Mouse (Mus musculus) CD4-positive, CD25-positive, alpha-beta regulatory T cell, adult 4 months (primary cell): ENCODE data around the gene Nudt8. TPM values are rescaled to one million over a fixed set of nuclear protein-coding genes. Genes with fewer than 3 reads are reported as not detected.

ENCODE experiments used
- ATAC-seq: one replicate; pipeline ENCODE4 v1.8.0; 2017
- polyA plus RNA-seq, 2 experiments: library from polyadenylated mRNA; unstranded; fragments of 100-300 nt; shearing (Covaris generic); gene quantifications; one replicate each; pipeline ENCODE4 v1.2.1; 2017

Gene Nudt8
- polyA plus RNA-seq, 2 experiments from 2014 or later: 10.7 to 15.2 TPM

DNA sequence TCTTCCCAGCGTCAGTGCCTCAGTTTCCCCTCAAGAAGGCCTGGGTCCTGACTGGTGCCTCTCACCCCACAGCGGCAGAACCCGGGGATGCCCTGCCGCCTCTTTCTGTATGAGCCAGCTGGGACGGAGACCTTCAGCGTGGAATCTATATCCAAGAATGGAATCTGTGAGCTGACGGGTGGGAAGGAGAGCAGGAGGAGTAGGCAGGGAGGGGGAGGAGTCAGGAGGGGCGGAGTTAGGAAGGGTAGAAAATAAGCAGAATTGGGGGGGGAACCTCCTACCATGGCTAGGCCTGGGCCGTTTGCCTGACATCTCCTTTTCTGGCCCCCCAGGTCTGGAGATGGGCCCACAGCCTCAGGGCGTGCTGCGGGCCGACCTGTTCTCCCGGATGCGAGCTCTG lies 12.3 kb upstream of the Nudt8 start:
- ATAC-seq: no peak

DNA sequence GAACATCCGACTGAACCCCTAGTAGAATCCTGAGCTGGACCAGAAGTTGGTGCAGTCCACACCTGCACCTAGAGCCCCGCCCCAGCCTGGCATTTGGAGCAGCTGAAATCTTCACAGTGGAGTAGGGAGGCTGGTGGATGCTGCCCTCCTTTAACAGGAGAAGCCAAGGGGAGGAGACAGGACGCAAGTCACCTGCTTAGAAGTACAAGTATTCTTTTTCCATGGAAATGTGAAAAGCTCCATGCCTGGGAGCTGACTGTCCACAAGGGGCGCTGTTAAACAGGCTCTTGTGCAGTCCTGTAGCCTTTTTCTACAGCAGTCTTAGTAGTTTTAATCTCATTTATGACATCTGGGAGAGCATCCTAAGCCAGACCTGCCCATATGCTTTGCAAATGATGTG lies 11.6 kb upstream of the Nudt8 start:
- no peak for ATAC-seq

DNA sequence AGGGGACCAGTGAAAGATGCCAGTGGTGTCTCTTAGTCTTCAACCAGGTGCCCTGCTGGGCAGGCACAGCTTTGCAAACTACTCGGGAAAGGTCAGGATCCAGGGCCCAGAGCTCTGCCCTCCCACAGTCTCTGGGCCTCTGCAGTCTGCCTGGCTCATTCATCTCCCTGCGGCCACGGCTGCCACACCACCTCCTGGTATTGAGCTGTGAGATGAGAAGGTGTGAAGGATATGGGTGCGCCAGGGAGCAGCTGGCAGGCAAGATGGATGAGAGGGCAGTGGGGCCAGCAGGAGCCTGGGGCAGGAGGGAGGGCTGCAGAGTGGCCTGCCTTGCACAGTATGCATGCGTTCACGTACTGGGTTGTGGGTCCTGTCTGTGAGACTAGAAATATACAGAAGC lies 9.6 kb upstream of the Nudt8 start:
- ATAC-seq: no peak

DNA sequence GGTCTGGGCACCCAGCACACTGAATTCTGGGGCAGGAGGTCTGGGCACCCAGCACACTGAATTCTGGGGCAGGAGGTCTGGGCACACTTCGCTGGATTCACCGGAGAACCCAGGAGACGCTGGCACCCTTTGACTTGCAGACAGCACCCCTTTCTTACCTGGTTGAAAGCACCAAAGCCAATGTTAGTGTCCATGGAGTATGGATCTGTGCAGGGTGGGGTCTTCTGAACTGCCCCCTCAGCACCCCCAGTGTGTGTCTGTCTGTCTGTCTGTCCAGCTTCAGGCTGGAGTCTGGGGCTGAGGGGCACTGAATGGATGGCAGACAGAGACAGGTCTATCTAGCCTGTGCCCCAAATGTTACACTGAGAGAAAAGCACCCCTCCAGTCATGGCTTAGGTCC lies 8.8 kb upstream of the Nudt8 start:
- ATAC-seq: no peak

DNA sequence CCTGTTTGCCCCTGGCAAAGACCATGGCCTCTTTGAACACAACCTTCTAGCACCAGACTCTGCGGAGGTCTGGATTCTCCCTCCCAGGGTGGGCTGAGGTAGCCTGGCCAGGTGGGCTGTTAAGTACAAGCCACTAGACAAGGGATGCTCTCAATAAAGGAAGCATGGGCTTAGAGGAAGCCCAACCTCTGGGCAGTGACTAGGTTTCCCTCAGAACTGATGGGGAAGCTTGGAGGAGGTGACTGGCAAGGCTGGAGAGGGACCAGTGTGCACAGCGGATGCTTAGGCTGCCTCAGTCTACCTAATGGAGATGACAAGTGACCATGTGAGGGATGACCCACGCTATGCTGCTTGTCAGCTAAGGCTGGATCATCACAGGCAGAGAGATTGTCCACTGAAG lies 8.4 kb upstream of the Nudt8 start:
- ATAC-seq: no peak

DNA sequence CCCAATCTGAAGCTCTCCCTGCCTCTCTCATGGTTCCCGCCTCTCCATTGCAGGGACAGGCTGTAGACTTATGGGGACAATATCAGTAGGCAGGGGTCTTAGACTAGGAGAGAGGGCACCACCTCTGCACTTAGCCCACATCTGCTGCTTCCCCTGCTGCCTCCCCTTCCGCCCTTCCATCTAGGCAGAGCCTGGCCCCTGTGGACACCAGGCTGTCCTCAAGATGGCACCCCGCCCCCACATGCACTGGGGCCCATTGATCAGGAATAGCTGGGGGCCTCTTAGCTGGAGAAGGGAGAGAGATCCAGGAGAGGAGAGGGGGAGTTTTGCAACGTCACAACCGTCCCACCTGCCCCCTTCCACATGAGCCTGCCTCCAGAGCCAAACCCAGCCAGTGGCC lies 8.0 kb upstream of the Nudt8 start, which contains the start of gene Tbx10:
Gene Tbx10, plus strand, starts transcription at position 337 of the 400 bp plus-strand sequence.
- no peak for ATAC-seq

DNA sequence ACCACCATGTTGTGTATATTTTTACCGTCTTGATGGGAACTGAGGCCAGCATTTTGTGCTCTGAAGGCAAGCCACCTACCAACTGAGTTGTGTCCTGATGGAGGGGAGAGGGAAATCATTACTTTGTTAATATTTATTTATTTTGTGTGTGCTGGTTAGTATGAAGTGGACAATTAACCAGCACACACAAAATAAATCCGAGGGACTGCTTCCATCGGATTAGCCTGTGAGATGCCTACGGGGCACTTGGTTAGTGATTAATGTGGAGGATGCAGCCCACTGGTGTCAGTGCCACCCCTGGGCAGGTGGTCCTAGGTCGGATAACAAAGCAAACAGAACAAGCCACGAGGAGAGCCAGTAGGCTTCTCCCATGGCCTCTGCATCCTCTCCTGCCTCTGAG lies 5.4 kb upstream of the Nudt8 start:
- no peak for ATAC-seq

DNA sequence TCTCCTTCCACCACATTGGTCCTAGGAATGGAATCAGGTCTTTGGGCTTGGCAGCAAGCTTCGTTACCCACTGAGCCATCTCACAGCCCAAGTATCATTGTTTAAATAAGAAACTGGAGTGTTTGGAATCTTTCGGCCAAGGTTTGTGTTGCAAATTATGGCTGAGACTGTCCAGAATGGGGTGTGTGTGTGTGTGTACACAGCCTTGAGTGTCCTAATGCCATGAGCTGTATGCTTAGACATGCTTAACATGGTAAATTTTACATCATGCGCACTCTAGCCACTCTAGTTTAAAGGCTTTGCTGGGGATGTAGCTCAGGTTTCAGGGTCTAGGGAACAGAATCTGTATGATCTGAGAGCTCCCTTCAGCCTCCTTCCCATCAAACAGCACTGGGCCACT lies 4.9 kb upstream of the Nudt8 start:
- ATAC-seq: no peak

DNA sequence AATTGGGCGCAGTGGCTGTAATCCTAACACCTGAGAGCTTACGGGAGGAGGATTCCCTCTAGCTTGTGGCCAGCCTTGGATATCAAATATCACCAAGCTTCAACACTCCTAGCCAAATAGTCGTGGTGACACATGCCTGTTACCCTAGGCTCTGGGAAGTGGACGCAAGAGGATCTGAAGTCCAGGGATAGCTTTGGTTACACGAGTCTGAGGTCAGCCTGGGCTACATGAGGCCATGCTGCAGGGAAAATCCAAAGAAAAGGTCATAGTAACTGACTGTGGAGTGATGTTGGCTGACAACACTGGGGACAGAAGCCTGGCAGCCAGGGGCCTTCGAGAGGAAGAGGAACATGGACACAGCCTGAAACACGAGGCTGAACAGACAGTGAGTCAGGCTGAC lies 4.3 kb upstream of the Nudt8 start:
- ATAC-seq: no peak

DNA sequence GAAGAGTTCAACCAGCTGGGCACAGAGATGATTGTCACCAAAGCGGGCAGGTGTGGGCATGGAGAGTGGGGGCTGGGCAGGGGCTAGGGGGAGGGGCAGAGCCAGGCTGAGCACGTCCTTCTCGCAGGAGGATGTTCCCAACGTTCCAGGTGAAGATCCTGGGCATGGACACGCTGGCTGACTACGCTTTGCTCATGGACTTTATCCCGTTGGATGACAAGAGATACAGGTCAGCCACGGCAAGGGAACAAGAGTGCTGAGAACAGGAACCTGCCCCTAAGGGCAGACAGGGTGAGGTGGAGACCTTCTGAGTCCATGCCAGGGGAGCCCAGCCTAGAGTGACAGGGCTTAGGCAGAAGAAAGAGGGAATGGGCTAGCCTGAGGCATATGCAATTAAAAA lies 3.6 kb upstream of the Nudt8 start:
- ATAC-seq: no peak

DNA sequence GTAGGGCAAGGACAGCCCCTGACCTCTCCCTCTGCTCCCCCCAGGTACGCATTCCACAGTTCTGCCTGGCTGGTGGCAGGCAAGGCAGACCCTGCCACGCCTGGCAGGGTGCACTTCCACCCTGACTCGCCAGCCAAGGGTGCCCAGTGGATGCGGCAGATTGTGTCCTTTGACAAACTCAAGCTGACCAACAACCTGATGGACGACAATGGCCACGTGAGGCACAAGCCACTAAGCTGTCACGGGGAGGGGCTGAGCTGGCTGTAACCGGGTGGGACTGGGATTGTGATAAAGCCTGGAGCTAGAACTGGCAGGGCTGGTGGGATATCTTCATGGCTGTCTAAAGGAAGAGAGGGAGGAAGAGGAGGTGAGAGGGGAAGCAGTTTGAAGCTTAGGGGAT lies 3.1 kb upstream of the Nudt8 start:
- ATAC-seq: no peak

DNA sequence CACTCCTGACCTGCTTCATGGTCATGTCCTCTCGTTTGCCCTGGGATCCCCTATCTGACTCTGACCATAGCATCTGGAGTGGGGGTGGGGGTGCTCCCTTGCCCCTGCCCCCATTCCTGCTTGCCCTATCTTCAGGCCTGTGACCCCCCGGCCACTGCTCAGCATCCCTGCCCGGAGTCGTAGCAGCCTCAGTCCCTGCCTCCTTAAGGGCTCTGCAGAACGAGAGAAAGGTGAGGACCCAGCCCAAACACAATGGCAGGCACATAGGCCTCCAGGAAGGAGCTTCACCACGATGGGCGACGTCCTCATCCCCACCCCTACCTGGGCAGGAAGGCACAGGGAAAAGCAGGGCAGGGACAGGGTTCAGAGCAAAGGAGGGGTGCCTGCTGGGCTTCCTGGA lies 2.0 kb upstream of the Nudt8 start:
- no peak for ATAC-seq

DNA sequence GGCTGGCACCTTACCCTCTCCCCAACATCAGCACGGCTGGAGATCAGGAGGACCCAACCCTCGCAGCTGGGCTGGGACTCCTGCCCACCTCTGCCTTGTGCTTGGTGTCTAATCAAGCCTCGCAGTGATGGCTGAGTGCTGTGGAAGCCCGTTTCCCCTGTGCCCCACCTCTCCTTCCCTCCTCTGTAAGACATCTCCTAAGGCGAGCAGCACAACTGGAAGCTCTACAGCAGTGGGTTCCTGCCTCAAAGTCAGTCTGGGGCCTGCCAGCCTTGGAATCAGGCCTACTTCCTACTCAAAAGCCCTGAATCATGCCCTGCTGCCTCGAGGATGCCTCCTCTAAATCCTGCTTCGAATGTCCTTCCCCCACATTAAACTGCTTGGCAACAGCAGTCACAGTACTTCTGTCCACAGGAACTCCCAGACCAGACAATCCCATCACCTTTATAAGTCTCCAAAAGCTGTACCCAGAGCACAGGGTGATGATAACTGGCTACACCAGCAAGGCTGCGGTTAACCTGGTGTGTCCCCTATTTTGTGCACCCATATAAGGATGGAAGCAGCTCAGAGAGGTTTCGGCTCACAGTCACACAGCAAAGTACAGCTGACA lies 1.2 kb upstream of the Nudt8 start:
- no peak for ATAC-seq

DNA sequence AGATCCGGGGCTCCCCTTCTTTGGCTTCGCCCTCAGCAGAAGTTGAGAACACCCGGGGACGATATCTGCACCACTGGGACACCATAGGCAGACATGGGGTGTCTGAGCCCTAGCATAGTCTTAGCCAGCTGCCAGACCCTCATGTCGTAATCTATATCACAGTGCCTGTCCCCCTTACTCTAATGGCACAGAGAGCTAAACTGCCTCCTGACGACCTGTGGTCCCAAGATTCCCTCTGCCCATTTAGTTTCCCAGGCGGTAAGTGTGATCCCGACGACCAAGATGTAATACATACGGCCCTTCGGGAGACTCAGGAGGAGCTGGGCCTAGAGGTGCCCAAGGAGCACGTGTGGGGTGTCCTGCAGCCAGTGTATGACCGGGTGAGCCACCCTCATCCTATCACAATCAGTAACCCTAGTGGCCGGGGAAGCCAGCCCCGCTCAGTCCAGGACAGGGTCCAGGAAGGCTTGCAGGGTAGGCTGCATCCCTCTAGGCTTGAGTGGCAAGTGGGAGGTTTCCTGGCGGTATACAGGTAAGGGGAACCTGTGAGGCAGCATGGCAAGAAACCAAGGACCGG lies 657 bp downstream of the Nudt8 start:
- ATAC-seq: no peak

DNA sequence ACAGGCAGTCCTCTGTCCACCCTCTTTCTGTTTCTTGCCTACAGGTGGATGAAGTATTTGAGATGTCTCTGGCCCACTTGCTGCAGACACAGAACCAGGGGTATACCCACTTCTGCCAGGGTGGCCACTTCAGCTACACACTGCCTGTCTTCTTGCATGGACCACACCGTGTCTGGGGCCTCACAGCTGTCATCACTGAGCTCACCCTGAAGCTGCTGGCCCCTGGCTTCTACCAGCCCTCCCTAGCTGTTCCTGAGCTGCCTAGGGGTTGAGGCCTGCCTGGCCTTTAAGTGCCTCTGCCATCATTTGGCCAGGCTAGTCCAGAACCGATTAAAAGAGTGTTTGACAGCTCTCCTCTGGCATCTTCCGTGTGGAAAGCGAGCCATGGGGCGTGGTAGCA lies 1.4 kb downstream of the Nudt8 start:
- no peak for ATAC-seq

DNA sequence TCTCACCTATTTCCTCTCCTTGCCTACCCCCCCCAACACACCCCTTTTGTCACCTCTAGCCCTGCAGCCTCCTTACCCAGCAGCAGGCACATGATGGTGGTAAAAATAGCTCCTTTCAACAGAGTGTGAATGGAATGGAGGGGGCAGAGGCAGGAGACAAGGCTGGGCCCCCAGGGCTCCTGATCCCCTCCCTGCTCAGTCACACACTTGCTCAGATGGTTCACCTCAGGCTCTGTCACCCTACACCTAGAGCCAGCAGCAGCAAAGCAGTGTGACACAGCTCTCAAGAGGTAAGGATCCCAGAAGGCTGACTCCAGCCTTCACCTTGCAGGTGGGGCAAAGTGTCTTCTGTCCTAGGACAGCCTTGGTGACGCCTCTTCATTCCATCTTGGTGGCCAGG lies 2.7 kb downstream of the Nudt8 start, which contains the start of gene Doc2g:
Gene Doc2g, plus strand, starts transcription at position 202 of the 400 bp plus-strand sequence.
- ATAC-seq: no peak

DNA sequence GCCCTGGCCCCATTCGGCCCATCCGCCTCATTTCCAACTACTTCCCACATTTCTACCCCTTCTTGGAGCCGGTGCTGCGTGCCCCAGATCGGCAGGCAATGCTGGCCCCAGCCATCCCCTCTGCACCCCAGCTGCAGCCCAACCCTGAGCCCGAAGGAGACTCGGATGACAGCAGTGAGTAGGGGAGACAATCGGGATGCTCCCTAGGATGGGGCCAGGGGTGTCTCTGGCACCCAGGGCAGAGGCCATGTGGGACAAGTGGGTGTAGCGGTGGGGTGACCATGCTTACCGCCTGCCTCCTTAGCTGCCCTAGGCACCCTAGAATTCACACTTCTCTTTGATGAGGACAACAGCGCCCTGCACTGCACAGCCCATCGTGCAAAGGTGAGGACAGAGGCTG lies 3.3 kb downstream of the Nudt8 start:
- no peak for ATAC-seq

DNA sequence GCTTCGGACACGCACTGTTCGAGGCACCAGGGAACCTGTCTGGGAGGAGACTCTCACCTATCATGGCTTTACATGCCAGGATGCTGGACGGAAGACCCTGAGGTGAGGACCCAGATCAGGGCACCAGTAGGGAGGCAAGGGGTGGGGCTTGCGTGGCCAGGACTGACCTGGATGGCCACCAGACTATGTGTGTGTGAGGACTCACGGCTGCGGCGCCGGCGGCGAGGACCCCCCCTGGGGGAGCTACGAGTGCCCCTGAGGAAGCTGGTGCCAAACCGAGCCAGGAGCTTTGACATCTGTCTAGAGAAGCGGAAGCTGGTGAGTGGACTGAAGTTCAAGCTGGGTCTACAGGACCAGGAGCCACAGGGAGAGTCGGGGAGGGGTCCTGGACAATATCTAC lies 4.0 kb downstream of the Nudt8 start:
- no peak for ATAC-seq

DNA sequence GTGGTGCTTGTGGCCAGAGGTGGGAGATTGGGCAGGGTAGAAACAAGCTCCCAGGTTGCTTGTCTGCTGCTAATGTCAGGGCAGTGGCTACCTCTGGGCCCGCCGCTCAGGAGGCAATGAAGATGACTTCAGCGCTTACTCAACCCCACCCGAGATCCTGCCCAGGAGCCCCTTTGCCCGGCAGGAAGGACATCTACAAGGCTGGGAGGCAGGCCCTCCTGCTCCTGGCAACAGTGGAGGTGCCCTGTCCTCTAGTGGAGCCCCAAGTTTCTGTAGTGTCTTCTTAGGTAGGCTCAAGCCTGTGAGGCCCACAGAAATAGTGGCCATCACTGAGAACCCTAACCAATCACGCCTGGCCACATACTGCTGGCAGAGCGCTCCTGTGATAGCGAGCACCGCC lies 4.7 kb downstream of the Nudt8 start:
- no peak for ATAC-seq

DNA sequence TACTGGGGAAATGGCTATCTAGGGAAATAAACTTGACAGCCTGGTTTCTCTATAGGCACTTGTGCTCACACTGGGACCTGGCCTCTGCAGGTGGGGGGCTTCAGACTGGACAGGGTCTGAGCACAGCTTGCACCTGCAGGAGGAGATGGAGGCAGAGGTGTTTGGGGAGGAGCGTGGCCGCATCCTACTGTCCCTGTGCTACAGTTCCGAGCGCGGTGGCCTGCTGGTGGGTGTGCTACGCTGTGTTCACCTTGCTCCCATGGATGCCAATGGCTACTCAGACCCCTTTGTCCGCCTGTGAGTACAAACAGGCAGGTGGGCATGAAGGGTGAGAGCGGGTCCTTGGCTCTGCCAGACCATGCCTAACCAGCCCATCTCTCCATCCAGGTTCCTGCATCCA lies 5.6 kb downstream of the Nudt8 start:
- ATAC-seq: no peak

DNA sequence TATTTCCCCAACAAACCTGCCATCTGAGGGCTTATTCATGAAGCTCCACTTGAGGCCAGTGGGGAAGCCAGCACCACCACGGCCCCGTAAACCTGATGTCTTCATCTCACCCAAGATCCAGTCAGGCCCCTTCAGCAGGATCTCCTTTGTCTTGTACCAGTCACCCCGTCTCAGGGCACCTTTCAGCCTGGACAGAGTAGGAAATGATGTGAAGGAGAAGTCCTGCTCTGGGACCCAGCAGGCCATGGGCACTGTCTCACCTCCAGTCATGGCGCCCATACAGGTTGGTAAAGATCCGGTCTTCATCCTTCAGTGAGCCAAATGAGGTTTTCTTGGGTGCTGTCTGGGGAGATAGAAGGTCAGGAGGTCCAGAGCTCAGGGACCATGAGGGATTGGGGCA lies 10.7 kb downstream of the Nudt8 start:
- no peak for ATAC-seq

DNA sequence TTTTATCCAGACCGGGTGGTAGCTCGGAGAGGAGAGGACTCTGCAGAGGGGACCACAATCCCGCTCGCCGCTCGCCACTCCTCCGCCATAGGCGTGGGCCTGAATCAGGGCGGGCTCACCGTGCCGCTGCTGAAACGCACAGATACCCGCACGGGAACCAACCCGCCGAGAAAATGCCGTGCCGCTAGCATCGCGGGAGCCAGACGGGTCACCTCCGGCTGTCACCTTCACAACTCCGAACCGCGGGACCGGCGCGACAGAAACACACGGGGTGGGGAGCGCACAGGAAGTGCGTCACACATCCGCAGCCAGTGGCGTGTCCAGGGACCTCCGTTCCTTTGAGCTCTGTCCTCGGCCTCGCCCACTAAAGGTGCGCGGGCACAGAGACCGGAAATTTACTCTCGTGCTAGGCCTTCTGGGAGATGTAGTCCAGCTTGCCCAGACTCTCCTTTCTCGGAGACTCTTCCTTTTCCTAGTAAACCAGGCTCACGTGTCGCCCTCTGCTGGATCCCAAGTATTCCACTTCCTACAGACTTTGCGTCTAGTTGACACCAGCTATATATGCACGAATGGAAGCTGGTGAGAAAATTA lies 12.1 kb downstream of the Nudt8 start, which contains the start of gene Ndufv1:
Gene Ndufv1, minus strand, starts transcription at position 375 of the 591 bp plus-strand sequence.
- ATAC-seq: peak; percentile 99

DNA sequence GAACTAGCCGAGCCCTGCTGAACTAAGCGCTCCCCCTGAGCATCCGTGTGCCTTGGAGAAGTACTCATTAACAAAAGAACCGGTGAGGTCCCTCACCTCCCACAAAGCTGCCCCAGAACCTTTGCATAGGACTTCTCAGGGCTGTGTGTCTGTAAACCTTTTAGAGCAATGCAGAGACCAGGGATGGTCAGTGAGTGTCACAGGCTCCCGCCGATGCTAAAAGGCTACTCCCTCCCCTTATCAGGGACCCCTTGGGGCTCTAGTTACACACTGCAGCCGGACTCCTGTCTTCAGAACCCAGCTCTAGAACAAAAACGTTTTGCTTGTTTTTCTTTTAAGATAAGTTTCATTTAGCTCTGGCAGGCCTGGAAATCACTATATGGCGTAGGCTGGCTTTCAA lies 12.7 kb downstream of the Nudt8 start:
- ATAC-seq: peak; percentile 45

DNA sequence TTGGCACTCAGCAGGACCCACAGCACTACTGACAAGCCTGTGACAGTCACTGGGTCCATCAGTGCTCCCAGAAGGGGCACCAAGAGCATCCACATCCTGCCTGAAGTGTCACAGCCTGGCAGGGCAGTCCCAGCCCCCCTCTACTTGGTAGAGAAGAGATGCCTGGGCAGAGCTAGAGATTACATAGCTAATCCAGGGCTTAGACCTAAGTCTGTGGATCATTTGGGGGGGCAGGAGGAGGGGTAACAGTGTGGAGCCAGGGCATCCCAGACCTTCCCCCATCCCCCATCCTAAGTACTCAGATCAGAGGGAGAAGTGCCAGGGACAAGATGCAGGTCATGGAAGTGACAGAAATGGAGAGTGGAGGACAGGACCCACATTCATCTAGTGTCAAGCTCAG lies 14.4 kb downstream of the Nudt8 start:
- ATAC-seq: no peak

DNA sequence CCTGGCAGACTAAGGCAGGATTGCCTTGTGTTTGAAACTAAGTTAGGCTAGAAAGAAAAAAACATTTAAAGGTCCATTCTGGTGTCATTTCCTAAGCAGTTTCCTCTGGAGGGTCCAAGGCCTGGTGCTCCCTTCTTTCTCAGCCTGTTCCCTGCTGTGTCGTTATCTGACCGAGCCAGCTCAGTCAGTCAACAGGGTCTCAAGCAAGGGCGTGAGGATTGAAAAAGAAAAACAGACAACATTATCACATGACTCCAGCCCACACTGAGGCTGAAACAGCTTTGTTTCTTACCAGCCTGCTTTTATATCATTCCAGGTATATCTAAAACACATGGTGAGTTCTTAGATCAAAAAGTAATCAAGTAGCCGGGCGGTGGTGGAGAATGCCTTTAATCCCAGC lies 15.3 kb downstream of the Nudt8 start:
- no peak for ATAC-seq
